Mouse (Mus musculus) large intestine, adult 2 months (tissue): ENCODE data around the gene Ppp2r1b. TPM values are rescaled to one million over a fixed set of nuclear protein-coding genes. Genes with fewer than 3 reads are reported as not detected.
A peak's percentile ranks its signal among the peaks of the same experiment; 100 is the strongest.

Experiments used
- DNase-seq: peaks from one replicate; pipeline ENCODE4 v3.0.0-alpha.2; 2012; ENCODE audit warnings: low read depth, low spot score
- WGBS: fragments of 180-500 bp; shearing (Covaris S2); methylation state at CpG from one replicate; pipeline ENCODE4 v1.1.7; 2018; 5-methylcytosine and 5-hydroxymethylcytosine counted together
- polyA plus RNA-seq: library from polyadenylated mRNA; depleted of rRNA; stranded (reverse); fragments of >200 nt; gene quantifications from 2 replicates; pipeline ENCODE4 v1.2.3, GENCODE M21; 2012; rRNA removed

The Ppp2r1b gene
- polyA plus RNA-seq, 1 experiment, result 7.0 TPM

GRCm38 (mm10) chr9:50900026-50900920, 55.2 kb downstream of the Ppp2r1b start:
- 63% methylated on average over 7 of the region's 7 CpGs for WGBS
- DNase-seq, result no peak

GRCm38 (mm10) chr9:50904196-50904847, 59.2 kb downstream of the Ppp2r1b start:
- WGBS, result 82% methylated on average over 6 of the region's 6 CpGs
- no peak for DNase-seq

GRCm38 (mm10) chr9:50905321-50905720, 60.2 kb downstream of the Ppp2r1b start:
- WGBS, result 49% methylated on average over 3 of the region's 3 CpGs
- DNase-seq, result no peak

DNA sequence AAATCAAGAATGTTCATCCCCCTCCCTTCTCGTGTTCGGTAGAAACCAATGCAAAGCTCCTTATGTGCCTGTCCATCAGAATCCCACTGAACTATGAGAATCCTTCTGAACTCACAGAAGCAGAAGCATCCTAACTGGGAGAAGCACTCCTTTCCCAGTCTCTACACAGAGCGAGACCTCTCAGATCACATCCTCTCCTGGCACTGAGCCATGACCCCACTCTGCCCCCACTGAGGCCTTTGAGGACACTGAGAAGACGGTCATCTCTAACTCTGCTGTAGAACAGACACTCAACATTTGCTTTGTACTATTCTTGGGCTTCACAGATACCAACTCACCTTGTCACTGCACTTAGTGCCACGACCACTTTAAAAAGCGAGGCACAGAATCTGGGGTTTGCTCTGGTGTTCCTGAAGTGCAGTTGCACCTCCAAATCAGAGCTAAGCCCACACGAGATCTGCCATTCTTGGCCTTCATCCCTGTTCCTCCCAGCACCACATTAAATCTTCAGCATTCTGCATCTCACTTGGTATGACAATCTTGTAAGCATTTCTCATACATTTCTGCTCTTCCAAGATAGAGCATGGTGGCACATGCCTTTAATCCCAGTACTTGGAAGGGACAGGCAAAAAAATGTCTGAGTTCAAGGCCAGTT, 66.9 kb downstream of the Ppp2r1b start:
- whole genome bisulfite sequencing, result 88% methylated on average over 7 of the region's 7 CpGs
- DNase-seq, result no peak

GRCm38 (mm10) chr9:50918131-50918530, 73.0 kb downstream of the Ppp2r1b start:
- WGBS, result 25% methylated on average over 3 of the region's 3 CpGs
- no peak for DNase-seq

DNA sequence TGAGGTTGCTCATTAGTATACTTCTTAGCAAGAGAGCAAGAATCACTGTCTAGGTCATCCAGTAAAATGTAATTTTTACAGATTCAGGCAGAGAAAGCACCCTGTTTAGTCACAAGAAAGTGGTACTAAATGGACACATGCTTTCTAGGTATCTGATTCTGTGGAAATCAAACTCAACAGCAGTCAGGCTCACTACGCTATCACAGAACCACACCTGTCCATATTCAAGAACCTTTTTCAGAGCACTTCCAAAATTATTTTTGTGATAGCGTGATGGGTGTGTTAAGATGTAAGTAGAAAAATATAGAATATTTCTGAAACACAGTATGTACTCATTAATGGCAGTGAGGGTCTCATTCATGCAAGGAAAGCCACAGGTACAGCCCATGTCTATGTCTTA, 74.5 kb downstream of the Ppp2r1b start:
- no peak for DNase-seq
- WGBS, result 98% methylated on average over 2 of the region's 2 CpGs

DNA sequence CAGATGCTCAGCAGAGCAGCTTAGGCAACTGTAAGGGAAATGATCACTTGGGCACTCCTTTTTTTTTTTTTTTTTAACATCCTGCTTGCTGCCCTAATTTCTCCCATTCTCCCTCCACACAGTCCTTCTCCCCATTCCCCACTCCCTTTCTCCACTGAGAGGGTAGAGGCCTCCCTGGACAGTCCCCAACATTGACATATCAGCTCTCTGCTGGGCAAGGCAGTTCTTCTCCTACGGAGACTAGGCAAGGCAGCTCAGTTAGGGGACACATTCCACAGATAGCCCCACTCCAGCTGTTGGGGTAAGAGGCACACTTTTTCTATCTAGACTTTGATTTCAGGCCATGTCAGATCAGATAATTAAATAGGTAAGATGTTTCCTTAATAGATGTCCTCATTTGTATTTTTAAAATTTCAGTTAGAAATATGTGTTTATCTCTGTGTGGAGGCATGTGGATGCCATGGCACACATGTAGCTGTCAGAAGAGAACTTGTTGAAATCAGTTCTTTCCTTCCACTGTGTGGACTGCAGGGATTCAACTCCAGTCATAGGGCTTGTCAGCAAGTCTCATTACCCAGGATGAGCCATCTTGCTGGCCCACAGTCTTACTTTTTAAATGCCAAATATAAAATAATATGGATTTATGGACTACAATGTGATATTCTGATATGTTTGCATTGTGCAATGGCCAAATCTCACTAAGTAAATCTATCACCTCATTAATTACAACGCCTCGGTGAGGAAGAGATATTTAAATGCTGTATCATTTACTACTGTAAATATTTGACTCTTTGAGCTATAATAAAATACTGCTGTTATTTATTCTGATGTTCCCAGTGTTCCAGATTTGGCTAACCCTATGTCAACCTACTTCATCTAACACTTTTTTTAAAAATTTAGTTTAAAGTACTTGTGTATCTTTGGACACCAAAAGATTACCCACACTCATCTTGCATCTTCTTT, 76.1 kb downstream of the Ppp2r1b start:
- WGBS, result 51% methylated on average over 3 of the region's 3 CpGs
- no peak for DNase-seq

DNA sequence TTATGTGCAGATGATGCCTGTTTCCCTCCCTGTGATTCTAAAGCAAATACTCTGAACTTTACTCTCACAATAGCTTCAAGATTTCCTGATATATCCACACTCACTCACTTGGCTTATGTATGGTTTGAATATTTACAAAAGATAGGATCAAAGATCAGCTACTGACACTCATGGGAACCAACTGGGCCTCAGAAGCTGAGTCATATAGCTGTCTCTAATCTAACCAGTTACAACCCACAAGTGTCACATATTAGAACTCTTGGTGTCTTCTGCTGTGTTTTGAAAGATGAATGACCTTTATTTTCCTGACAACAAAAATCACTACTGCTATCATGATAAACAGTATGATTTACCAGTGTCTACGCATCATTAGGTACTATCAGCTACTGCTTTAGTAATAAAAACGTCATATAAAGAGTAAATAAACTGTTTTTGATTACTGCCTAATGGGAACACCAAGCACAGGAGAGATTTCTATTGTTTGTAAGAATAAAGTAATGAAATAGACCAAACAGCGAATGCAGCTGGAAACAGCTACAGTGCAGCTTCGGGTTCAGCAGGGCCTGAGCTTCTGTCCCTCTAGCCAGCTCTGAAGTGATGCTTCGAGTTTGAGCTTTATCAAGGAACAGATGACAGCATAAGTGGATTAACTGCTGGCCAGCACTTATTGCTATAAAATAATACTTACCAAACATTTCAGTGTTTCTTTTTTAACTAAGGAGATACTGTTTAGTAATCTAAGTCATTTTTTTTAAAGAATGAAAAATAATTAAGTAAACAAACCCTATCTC, 77.5 kb downstream of the Ppp2r1b start:
- WGBS, result 25% methylated on average over 5 of the region's 5 CpGs
- peak; percentile 36 for DNase-seq

DNA sequence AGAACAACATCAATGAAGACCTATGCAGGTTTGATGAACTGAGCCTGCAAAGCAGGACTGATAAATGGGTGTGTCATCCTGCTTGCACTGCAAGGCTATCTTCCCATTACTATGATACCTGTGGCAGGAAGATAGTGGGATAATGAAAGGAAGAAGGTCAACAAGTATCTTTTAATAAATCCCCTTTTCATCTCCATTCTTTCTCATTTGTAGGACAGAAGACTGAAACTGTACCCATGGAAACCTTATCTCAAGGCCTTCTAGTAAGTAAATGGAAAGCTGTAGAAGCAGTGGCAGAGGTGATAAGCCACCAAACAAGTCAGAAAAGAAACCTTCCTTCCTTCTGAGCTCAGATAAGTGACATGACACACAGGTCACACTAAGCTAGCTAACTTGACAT, 79.4 kb downstream of the Ppp2r1b start:
- no peak for DNase-seq

- WGBS, result 52% methylated on average over 4 of the region's 4 CpGs
- DNase-seq, result no peak
These were observed 80.7 kb downstream of the Ppp2r1b start for GRCm38 (mm10) chr9:50925801-50926200.

GRCm38 (mm10) chr9:50929986-50930385, 84.9 kb downstream of the Ppp2r1b start:
- no peak for DNase-seq

DNA sequence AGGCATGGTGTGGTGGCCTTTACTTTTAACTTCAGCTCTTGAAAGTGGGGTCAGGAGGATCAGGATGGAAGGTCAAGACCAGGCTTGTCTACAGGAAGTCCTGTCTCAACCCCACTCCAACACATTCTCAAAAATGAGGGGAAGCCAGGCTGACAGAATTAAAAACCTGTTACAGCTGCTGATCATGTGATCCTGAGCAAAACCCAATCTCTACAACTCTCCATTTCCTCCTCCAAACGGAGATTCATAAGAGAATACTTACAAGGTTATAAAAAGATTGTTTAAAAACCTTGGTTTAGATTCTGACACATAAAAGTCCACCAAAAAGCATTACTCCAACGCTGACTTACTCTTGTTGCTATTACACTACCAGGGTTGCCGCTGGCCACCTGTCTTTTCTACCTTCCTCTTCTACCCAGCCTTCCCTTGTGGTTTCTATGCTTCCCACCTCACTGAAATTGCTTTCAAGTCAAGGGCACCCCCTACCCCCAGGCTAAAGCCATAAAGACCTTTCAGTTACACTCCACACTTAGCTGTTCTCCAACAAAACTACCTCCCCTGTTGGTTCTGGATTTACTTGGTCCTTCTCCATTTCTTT, 96.8 kb downstream of the Ppp2r1b start:
- WGBS, result 49% methylated on average over 3 of the region's 3 CpGs
- DNase-seq, result no peak

DNA sequence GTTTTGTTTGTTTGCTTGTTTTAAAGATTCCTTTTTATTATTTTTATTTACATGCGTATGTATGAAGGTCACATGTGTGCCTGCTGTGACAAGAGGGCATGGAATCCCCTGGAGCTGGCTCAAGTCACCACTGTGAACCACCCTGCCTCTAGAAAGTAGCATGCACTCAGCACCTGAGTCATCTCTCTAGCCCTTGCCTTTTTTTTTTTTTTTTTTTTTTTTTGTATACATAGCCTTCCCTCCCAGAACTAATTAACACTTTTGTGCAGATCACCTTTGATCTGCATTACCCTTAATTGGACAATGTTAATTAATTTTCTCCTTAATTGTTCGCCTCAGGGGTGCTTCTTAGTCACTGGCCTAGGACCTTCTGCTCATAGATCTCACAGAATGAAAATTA, 97.6 kb downstream of the Ppp2r1b start:
- 96% methylated on average over 2 of the region's 2 CpGs for WGBS
- no peak for DNase-seq

Other genes with a start within 250 kb of the Ppp2r1b start
- 388 and 472 TPM in 2 replicates for gene Sdhd, start 241.5 kb upstream of the Ppp2r1b start, polyA plus RNA-seq
- gene Timm8b, start 241.4 kb upstream of the Ppp2r1b start, polyA plus RNA-seq, result 204 and 240 TPM in 2 replicates
- gene Pih1d2, start 228.0 kb upstream of the Ppp2r1b start, polyA plus RNA-seq, result 0.41 and 0.85 TPM in 2 replicates
- gene Nkapd1, start 227.8 kb upstream of the Ppp2r1b start, polyA plus RNA-seq, result 2.6 and 4.3 TPM in 2 replicates
- 11.7 and 21.1 TPM in 2 replicates for gene Dlat, start 185.5 kb upstream of the Ppp2r1b start, polyA plus RNA-seq
- gene Dixdc1, start 105.8 kb upstream of the Ppp2r1b start, polyA plus RNA-seq, result 0.84 and 1.5 TPM in 2 replicates
- gene 2310030G06Rik, start 98.8 kb upstream of the Ppp2r1b start, polyA plus RNA-seq, result 21.3 and 24.2 TPM in 2 replicates
- 53.5 and 62.6 TPM in 2 replicates for gene Cryab, start 94.0 kb upstream of the Ppp2r1b start, polyA plus RNA-seq
- gene Hspb2, start 92.9 kb upstream of the Ppp2r1b start, polyA plus RNA-seq, result 12.7 and 15.0 TPM in 2 replicates
- gene Fdxacb1, start 77.1 kb upstream of the Ppp2r1b start, polyA plus RNA-seq, result 4.2 and 5.7 TPM in 2 replicates
- 37.3 and 42.3 TPM in 2 replicates for gene Alg9, start 70.3 kb upstream of the Ppp2r1b start, polyA plus RNA-seq
- gene 1110032A03Rik, start 69.8 kb upstream of the Ppp2r1b start, polyA plus RNA-seq, result 28.4 and 36.1 TPM in 2 replicates
- 6.4 and 11.6 TPM in 2 replicates for gene Sik2, start 163.8 kb downstream of the Ppp2r1b start, polyA plus RNA-seq
- not detected in 2 replicates for gene Btg4, start 215.6 kb downstream of the Ppp2r1b start, polyA plus RNA-seq
- 0.31 and 0.80 TPM in 2 replicates for gene Layn, start 231.8 kb downstream of the Ppp2r1b start, polyA plus RNA-seq